Mouse (Mus musculus): Measurements from ENCODE around the gene Cebpzos. TPM values are rescaled to one million over a fixed set of nuclear protein-coding genes. Genes with fewer than 3 reads are reported as not detected.

Gene Cebpzos
- polyA plus RNA-seq (2015; fragmentation: Nextera tagmentation; extraction: Ambion mirVana), result 99.8 and 113 TPM in 2 replicates

DNA sequence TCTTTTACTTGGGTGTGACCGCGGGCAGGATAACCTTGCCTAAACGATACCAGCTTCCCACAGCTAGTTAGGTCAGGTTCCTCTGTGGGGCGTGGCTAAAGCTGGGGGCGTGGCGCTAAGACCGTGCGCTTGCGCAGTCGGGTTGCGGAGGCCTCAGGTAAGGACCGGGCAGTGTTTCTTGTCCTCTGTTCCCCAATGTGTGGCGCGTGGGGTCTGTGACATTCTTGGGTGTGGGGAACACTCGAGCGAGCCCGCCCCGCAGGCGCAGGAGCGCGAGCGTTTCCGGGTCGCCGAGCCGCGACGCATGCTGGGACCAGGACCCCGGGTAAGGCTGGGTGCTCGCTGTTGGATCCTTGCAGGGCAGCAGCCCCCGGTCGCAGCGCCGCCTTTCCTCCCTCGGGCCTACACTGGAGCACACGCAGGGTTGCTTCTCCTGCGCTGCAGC is at the start of gene Cebpzos:
Gene Cebpzos (plus strand): TSS at position 132 of the 445 bp plus-strand sequence.
- peak; percentile 95 for ATAC-seq (ENCODE audit: insufficient read depth, low FRiP score)
- Histone ChIP-seq H3K9me3 (replicated peaks; ENCODE audit: control insufficient read depth, low read length) (no peaks in the 10 kb centered on the region), H3K36me3 (ENCODE audit: control insufficient read depth, insufficient read depth, low read length) (0 out of 2 replicates have a peak, but pooled peaks cover 10% of the 10 kb centered on the region), H3K4me2 (ENCODE audit: low read depth, low read length) (peak within 1 kb of the TSS; percentile 79), H3K4me1 (ENCODE audit: control insufficient read depth, insufficient read depth, low read length) (peaks cover 9% of the 10 kb centered on the region; the same call in 1 of the 2 replicates), H3K27me3 (ENCODE audit: control insufficient read depth, insufficient read depth, low read length) (no peaks in the 10 kb centered on the region), H3K4me3 (replicated peaks; ENCODE audit: low read length) (peak within 1 kb of the TSS; percentile 78), H3K27ac (ENCODE audit: low read length) (peak within 1 kb of the TSS; percentile 95), H3K9ac (ENCODE audit: low read length) (peak within 1 kb of the TSS; percentile 90)
- under 1% methylated on average over 37 of the region's 37 CpGs for WGBS

DNA sequence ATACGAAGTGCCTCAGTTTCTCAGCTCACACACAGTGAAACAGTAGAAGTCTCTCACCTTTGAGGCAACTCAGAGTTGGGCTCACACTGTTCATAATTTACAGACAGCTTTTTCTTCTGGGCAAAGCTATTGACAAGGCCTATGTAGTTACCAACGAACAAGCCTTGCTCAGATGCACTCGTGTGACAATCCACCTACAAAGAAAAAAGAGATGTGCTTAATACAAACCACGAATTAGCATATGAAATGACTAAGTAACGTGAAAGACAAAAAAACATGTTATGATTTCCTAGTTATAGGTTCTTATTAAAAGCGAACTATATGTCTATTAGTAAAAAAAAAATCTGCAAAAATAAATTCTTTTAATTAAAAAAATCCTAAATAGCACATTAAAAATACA is 42.4 kb upstream of the Cebpzos start:
- Histone ChIP-seq H3K27me3 (ENCODE audit: control insufficient read depth, insufficient read depth, low read length) (no peaks in the 10 kb centered on the region), H3K9me3 (replicated peaks; ENCODE audit: control insufficient read depth, low read length) (no peaks in the 10 kb centered on the region), H3K4me2 (ENCODE audit: low read depth, low read length) (no peak overlapping the region), H3K36me3 (ENCODE audit: control insufficient read depth, insufficient read depth, low read length) (peaks cover 2% of the 10 kb centered on the region; the same call in 1 of the 2 replicates), H3K27ac (ENCODE audit: low read length) (no peak overlapping the region), H3K4me1 (ENCODE audit: control insufficient read depth, insufficient read depth, low read length) (no peaks in the 10 kb centered on the region), H3K9ac (ENCODE audit: low read length) (no peak overlapping the region), H3K4me3 (replicated peaks; ENCODE audit: low read length) (no peak overlapping the region)
- no peak for ATAC-seq (ENCODE audit: insufficient read depth, low FRiP score)
- 91% methylated on average over 6 of the region's 6 CpGs for WGBS

DNA sequence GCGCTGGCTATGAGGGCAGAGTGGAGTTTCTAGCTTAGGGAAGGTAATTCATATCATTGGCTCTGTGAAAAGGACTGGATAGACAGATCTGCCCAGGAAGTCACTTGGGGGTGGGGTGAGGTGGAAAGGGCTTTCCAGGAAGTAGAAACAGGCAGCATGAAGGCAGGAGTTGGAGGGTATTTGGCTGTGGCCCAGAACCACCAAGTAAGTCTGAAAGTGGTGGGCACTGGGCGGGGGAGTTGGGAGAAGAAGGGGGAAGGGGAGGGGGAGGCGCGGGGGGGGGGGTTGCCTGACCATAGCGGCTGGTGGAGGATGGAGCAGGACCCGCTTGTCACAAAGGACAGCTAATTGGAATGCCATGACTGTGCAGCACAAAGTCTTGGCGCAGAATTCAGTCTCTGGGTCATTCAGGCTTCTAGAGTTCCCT is 34.4 kb upstream of the Cebpzos start:
- Histone ChIP-seq H3K9ac (ENCODE audit: low read length) (peak overlapping the region; percentile 77), H3K4me2 (ENCODE audit: low read depth, low read length) (peak overlapping the region; percentile 61), H3K27me3 (ENCODE audit: control insufficient read depth, insufficient read depth, low read length) (no peaks in the 10 kb centered on the region), H3K36me3 (ENCODE audit: control insufficient read depth, insufficient read depth, low read length) (no peaks in the 10 kb centered on the region), H3K4me1 (ENCODE audit: control insufficient read depth, insufficient read depth, low read length) (peaks cover 5% of the 10 kb centered on the region), H3K4me3 (replicated peaks; ENCODE audit: low read length) (peak overlapping the region; percentile 69), H3K9me3 (replicated peaks; ENCODE audit: control insufficient read depth, low read length) (no peaks in the 10 kb centered on the region; the same call in 1 of the 2 replicates), H3K27ac (ENCODE audit: low read length) (peak overlapping the region; percentile 64; the same call in 1 of the 2 replicates)
- ATAC-seq (ENCODE audit: insufficient read depth, low FRiP score), result peak; percentile 51; the same call in 1 of the 2 replicates
- WGBS, result 9% methylated on average over 5 of the region's 7 CpGs

DNA sequence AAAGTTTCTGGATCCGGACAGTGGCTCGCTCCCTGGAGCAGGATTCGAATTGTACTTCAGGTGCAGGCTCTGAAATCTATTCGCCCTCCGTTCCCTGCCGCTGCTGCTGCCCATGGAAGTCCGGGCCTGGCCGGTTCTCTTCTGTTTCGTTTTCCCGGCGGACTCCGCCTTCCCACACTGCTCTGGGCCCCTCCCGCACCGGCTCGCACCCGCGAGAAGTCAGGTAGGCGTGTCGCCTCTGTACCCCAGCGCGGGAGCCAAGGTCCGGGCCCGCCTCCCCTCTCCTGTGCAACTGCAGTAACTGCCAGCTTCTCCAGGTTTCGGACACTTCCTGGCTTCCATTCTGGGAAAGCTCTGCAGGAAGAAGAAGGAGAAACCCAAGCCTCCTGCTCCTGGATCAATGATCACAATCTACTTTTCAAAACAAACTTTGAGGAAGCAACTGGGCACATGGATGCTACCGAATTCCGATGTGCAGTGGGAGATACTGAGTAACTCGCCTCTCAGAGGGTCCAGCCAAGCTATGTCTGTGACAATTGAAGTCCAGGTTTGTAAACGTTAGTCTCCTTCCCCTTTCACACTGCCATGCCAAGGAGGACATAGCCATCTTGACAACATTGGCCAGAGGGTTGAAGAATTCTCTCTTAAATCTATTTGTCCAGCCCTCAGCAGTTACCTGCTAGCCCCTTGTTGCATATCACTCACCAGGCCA is 33.7 kb upstream of the Cebpzos start, which contains the start of gene Eif2ak2:
Gene Eif2ak2 (minus strand): TSS at position 173 of the 712 bp plus-strand sequence.
- peak within 1 kb of the TSS; percentile 69 for H3K4me3 ChIP-seq (replicated peaks; ENCODE audit: low read length)
- H3K4me2 ChIP-seq (ENCODE audit: low read depth, low read length), result peak within 1 kb of the TSS; percentile 61
- H3K36me3 ChIP-seq (ENCODE audit: control insufficient read depth, insufficient read depth, low read length), result no peaks in the 10 kb centered on the region
- peak within 1 kb of the TSS; percentile 64 for H3K27ac ChIP-seq (ENCODE audit: low read length)
- under 1% methylated on average over 28 of the region's 28 CpGs for WGBS
- H3K27me3 ChIP-seq (ENCODE audit: control insufficient read depth, insufficient read depth, low read length), result no peaks in the 10 kb centered on the region
- H3K9me3 ChIP-seq (replicated peaks; ENCODE audit: control insufficient read depth, low read length), result no peaks in the 10 kb centered on the region; the same call in 1 of the 2 replicates
- peak; percentile 98 for ATAC-seq (ENCODE audit: insufficient read depth, low FRiP score)
- peak within 1 kb of the TSS; percentile 77 for H3K9ac ChIP-seq (ENCODE audit: low read length)
- H3K4me1 ChIP-seq (ENCODE audit: control insufficient read depth, insufficient read depth, low read length), result peaks cover 5% of the 10 kb centered on the region

DNA sequence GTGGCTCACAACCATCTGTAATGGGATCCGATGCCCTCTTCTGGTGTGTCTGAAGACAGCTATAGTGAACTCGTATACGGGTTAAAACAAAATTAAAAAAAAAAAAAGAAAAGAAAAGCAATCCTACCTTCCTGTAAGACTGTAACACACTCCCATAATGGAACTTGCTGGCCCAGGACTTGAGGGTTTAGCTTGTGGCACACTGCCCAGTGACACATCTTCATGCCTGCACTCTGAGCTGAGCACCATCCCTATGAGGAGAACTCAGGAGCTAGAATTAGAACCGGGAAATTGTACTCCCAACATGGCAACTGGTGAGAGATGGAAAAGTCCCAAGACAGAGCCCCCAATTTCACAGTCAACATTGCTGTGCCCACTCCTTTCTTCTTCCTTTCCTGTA is 33.0 kb upstream of the Cebpzos start:
- Histone ChIP-seq H3K9me3 (replicated peaks; ENCODE audit: control insufficient read depth, low read length) (no peaks in the 10 kb centered on the region; the same call in 1 of the 2 replicates), H3K36me3 (ENCODE audit: control insufficient read depth, insufficient read depth, low read length) (no peaks in the 10 kb centered on the region), H3K27ac (ENCODE audit: low read length) (no peak overlapping the region), H3K9ac (ENCODE audit: low read length) (no peak overlapping the region), H3K27me3 (ENCODE audit: control insufficient read depth, insufficient read depth, low read length) (no peaks in the 10 kb centered on the region), H3K4me1 (ENCODE audit: control insufficient read depth, insufficient read depth, low read length) (peaks cover 5% of the 10 kb centered on the region), H3K4me3 (replicated peaks; ENCODE audit: low read length) (no peak overlapping the region), H3K4me2 (ENCODE audit: low read depth, low read length) (no peak overlapping the region)
- 88% methylated on average over 4 of the region's 4 CpGs for WGBS
- no peak for ATAC-seq (ENCODE audit: insufficient read depth, low FRiP score)

DNA sequence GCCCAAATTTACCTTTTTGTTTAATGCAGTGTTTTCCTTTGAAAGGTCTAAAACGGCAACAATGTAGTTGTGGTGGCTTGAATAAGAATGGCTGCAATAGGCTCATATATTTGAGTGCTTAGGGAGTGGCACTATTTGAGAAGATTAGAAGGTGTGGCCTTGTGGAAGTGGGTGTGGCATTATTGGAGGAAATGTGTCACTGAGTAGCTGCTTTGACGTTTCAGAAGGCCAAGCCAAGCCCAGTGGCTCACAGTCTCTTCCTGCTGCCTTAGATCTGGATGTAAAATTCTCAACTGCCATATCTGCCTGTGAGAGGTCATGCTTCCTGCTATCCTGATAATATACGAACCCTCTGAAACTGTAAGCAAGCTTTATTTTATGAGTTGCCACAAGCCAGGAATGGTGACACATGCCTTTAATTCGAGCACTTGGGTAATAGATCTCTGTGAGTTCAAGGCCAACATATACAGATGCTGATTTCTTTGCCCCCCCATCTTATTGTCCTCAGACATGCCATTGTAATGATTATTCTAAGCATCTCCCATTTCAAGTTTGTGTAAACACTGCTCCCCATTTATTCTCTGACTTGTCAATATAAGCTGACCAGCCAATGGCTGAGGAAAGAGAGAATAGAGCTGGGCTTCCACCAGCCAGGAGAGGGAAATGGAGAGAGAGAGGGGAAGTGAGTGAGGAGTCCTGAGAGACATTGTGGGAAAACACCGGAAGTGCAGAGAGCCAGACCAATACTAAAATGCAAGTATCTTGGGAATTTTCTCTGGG is 30.8 kb upstream of the Cebpzos start:
- Histone ChIP-seq H3K9me3 (replicated peaks; ENCODE audit: control insufficient read depth, low read length) (no peaks in the 10 kb centered on the region; the same call in 1 of the 2 replicates), H3K27me3 (ENCODE audit: control insufficient read depth, insufficient read depth, low read length) (no peaks in the 10 kb centered on the region), H3K4me2 (ENCODE audit: low read depth, low read length) (no peak overlapping the region), H3K36me3 (ENCODE audit: control insufficient read depth, insufficient read depth, low read length) (no peaks in the 10 kb centered on the region), H3K4me1 (ENCODE audit: control insufficient read depth, insufficient read depth, low read length) (peaks cover 5% of the 10 kb centered on the region), H3K4me3 (replicated peaks; ENCODE audit: low read length) (no peak overlapping the region), H3K9ac (ENCODE audit: low read length) (no peak overlapping the region), H3K27ac (ENCODE audit: low read length) (no peak overlapping the region)
- ATAC-seq (ENCODE audit: insufficient read depth, low FRiP score), result no peak
- WGBS, result 77% methylated on average over 5 of the region's 5 CpGs

DNA sequence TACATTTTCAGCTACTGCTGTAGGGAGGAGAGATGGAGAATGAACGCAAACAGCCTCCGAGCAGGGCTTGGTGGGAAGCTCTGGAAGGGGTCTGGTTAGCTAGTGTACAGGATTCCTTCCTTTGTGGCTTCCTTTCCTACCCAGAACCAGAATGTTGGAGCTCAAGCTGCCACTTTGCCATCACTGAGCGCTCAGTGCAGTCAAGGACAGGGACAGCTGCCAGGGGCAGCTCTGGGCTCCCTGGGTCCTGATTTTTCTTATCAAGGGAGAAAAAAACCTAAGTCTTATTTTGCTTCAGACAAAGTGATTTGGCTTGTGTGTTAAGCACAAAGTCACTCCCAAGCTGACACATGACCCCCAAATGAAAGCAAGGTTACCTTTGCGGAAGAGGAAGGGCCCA is 27.7 kb upstream of the Cebpzos start:
- Histone ChIP-seq H3K4me3 (replicated peaks; ENCODE audit: low read length) (no peak overlapping the region), H3K4me1 (ENCODE audit: control insufficient read depth, insufficient read depth, low read length) (no peaks in the 10 kb centered on the region), H3K27ac (ENCODE audit: low read length) (no peak overlapping the region), H3K9ac (ENCODE audit: low read length) (no peak overlapping the region), H3K4me2 (ENCODE audit: low read depth, low read length) (no peak overlapping the region), H3K36me3 (ENCODE audit: control insufficient read depth, insufficient read depth, low read length) (no peaks in the 10 kb centered on the region), H3K27me3 (ENCODE audit: control insufficient read depth, insufficient read depth, low read length) (no peaks in the 10 kb centered on the region), H3K9me3 (replicated peaks; ENCODE audit: control insufficient read depth, low read length) (no peaks in the 10 kb centered on the region; the same call in 1 of the 2 replicates)
- 77% methylated on average over 4 of the region's 4 CpGs for WGBS
- ATAC-seq (ENCODE audit: insufficient read depth, low FRiP score), result no peak

DNA sequence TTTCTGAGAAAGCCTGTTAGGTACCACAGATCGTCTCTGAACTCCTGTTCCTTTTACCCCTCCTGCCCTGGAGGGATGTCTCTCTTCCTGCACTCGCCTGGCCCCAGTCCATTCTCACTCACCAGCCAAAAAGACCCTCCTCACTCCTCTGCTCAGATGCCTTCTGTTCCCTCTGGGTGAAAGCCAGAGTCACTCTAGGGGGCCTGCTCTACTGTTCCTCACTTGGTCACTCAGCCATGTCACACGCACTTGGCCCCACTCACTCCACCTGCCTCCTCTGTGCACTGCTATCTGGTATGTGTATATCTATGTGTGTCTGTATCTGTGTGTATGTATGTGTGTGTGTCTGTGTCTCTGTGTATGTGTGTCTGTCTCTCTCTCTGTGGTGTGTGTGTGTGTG is 27.1 kb upstream of the Cebpzos start:
- Histone ChIP-seq H3K4me3 (replicated peaks; ENCODE audit: low read length) (no peak overlapping the region), H3K4me2 (ENCODE audit: low read depth, low read length) (no peak overlapping the region), H3K36me3 (ENCODE audit: control insufficient read depth, insufficient read depth, low read length) (no peaks in the 10 kb centered on the region), H3K27ac (ENCODE audit: low read length) (no peak overlapping the region), H3K9me3 (replicated peaks; ENCODE audit: control insufficient read depth, low read length) (no peaks in the 10 kb centered on the region; the same call in 1 of the 2 replicates), H3K27me3 (ENCODE audit: control insufficient read depth, insufficient read depth, low read length) (no peaks in the 10 kb centered on the region), H3K4me1 (ENCODE audit: control insufficient read depth, insufficient read depth, low read length) (no peaks in the 10 kb centered on the region), H3K9ac (ENCODE audit: low read length) (no peak overlapping the region)
- WGBS, result 38% methylated on average over 3 of the region's 3 CpGs
- no peak for ATAC-seq (ENCODE audit: insufficient read depth, low FRiP score)

DNA sequence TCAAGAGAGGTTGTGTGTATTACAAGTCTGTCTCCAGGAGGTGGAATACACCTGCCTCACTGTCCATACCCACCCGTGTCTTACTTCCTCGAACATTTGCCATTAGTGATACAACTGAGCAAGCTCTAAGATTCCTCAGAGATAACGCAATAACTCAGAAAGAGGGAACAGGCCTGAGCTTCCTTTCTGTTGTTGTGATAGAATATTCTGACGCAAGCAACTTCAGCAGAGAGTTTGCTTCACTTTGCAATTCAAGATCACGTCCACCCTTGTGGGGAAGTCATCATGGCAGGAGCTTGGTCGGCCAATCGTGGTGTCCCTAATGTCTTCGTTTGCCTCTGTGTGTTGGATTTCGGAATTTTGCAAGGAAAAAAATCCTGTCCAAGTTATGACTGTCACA is 25.3 kb upstream of the Cebpzos start:
- no peak overlapping the region for H3K4me3 ChIP-seq (replicated peaks; ENCODE audit: low read length)
- no peak for ATAC-seq (ENCODE audit: insufficient read depth, low FRiP score)
- no peak overlapping the region for H3K27ac ChIP-seq (ENCODE audit: low read length)
- WGBS, result 73% methylated on average over 9 of the region's 9 CpGs
- no peaks in the 10 kb centered on the region for H3K4me1 ChIP-seq (ENCODE audit: control insufficient read depth, insufficient read depth, low read length)
- H3K4me2 ChIP-seq (ENCODE audit: low read depth, low read length), result no peak overlapping the region
- H3K9ac ChIP-seq (ENCODE audit: low read length), result no peak overlapping the region
- H3K9me3 ChIP-seq (replicated peaks; ENCODE audit: control insufficient read depth, low read length), result no peaks in the 10 kb centered on the region
- no peaks in the 10 kb centered on the region for H3K27me3 ChIP-seq (ENCODE audit: control insufficient read depth, insufficient read depth, low read length)
- no peaks in the 10 kb centered on the region for H3K36me3 ChIP-seq (ENCODE audit: control insufficient read depth, insufficient read depth, low read length)

All from stomach, embryonic 16.5 days (tissue).